Mouse (Mus musculus) frontal cortex, adult (tissue): Measurements from ENCODE around the gene Tuba1a.
"Not testable (repeated sequence)": the region's sequence is repeated elsewhere in the genome, so short reads cannot be mapped to it uniquely, and the experiment has no call there.

Source experiments
- ATAC-seq: cut with Nextera tagmentation; 2 replicates; pipeline ENCODE4 v1.9.2; 2017; ENCODE audit warnings: mild to moderate bottlenecking, moderate library complexity, mixed read lengths; ENCODE audit not compliant: low TSS enrichment

Gene Tuba1a

GRCm38 (mm10) chr15:98928598-98929240 is 24.8 kb downstream of the Tuba1a start:
- peak; percentile 80 for ATAC-seq

- ATAC-seq: no peak
Measured at GRCm38 (mm10) chr15:98927566-98927965, 25.9 kb downstream of the Tuba1a start.

GRCm38 (mm10) chr15:98924682-98925081 is 28.8 kb downstream of the Tuba1a start:
- ATAC-seq: no peak

GRCm38 (mm10) chr15:98923031-98923537 is 30.4 kb downstream of the Tuba1a start:
- ATAC-seq: no peak

- ATAC-seq: no peak
Measured at GRCm38 (mm10) chr15:98922581-98922980, 30.9 kb downstream of the Tuba1a start.

- ATAC-seq: no peak
Measured at GRCm38 (mm10) chr15:98921510-98921909, 32.0 kb downstream of the Tuba1a start.

GRCm38 (mm10) chr15:98918499-98918895 is 35.0 kb downstream of the Tuba1a start:
- ATAC-seq: not testable (repeated sequence)

- peak; percentile 99 for ATAC-seq
Measured at GRCm38 (mm10) chr15:98917538-98918498, 35.7 kb downstream of the Tuba1a start, which contains the start of gene Lmbr1l. TSS of gene Lmbr1l (minus strand) at chr15:98918231.

- ATAC-seq: no peak
Measured at GRCm38 (mm10) chr15:98917091-98917490, 36.4 kb downstream of the Tuba1a start.

GRCm38 (mm10) chr15:98916016-98916415 is 37.5 kb downstream of the Tuba1a start:
- ATAC-seq: no peak

GRCm38 (mm10) chr15:98914903-98915302 is 38.6 kb downstream of the Tuba1a start:
- ATAC-seq: no peak

- ATAC-seq: no peak
Measured at GRCm38 (mm10) chr15:98904692-98905091, 48.8 kb downstream of the Tuba1a start.

- ATAC-seq: no peak
Measured at GRCm38 (mm10) chr15:98902600-98902999, 50.9 kb downstream of the Tuba1a start.

- ATAC-seq: no peak
Measured at GRCm38 (mm10) chr15:98901530-98901929, 52.0 kb downstream of the Tuba1a start.
